Comparison of ENCODE assay signal across 12 mouse cellular contexts in genomic region chr2:28606601-28607340, GRCm38 (mm10). TPM values are rescaled to one million over a fixed set of nuclear protein-coding genes. Genes with fewer than 3 reads are reported as not detected.
A peak's percentile ranks its signal among the peaks of the same experiment; 100 is the strongest.
DNase-seq lines count a peak whose midpoint lies in the region; ATAC-seq and TF ChIP-seq lines count a peak whose summit lies in the region.
"Had no signal": no experiment of that assay in that cellular context is flagged by ENCODE, and none has a peak within 500 bp of the region (broad histone marks: within the 10 kb centered on the region; RNA-seq: fewer than 3 reads in every experiment).

No protein-coding gene starts in this region.

- H3K9me3 ChIP-seq in heart, postnatal 0 days (replicated peaks; ENCODE audit: control insufficient read depth, low read length): no peaks in the 10 kb centered on the region
- H3K9me3 ChIP-seq in CH12.LX (replicated peaks; ENCODE audit: low read length): no peaks in the 10 kb centered on the region
- H3K9me3 ChIP-seq in liver, embryonic 14.5 days (ENCODE audit: control insufficient read depth, low read length): no peaks in the 10 kb centered on the region
- H3K9me3 ChIP-seq: embryonic facial prominence, embryonic 12.5 days had no signal

- no peaks in the 10 kb centered on the region for H3K79me2 ChIP-seq in CH12.LX (replicated peaks; ENCODE audit: control insufficient read depth, extremely low read depth, insufficient read depth, poor library complexity, severe bottlenecking)

- ATAC-seq in heart, postnatal 0 days (ENCODE audit: insufficient read depth, low read depth): no peak
- no peak for ATAC-seq in liver, embryonic 14.5 days (ENCODE audit: insufficient read depth)

- in situ Hi-C loops in CH12.LX (cut with MboI; ENCODE audit: low pct_ligation_motif_present, low pct_unique_long_range_greater_than_20kb, low sequenced_read_pairs): no loop called here

- no peak for TF ChIP-seq POLR2A in CH12.LX (IDR thresholded peaks at IDR 0.05; ENCODE audit: low read depth, low read length)

- H3K4me1 ChIP-seq in heart, postnatal 0 days (ENCODE audit: control insufficient read depth, insufficient read depth): no peaks in the 10 kb centered on the region; the same call in 1 of the 2 replicates
- H3K4me1 ChIP-seq in CH12.LX (ENCODE audit: control insufficient read depth in 1 of 2, insufficient read depth in 2 of 2): peaks cover 0 to 11% of the 10 kb centered on the region in 2 experiments; a peak in 3 of 4 replicates
- H3K4me1 ChIP-seq in liver, embryonic 14.5 days (replicated peaks; ENCODE audit: control insufficient read depth in 2 of 2, insufficient read depth in 2 of 2, low read length in 1 of 2): peaks cover 51 to 63% of the 10 kb centered on the region in 2 experiments

- no peak overlapping the region for H3K4me2 ChIP-seq in heart, postnatal 0 days (ENCODE audit: low read depth, low read length)
- no peak overlapping the region for H3K4me2 ChIP-seq in CH12.LX (ENCODE audit: insufficient read depth, low read depth, poor library complexity, severe bottlenecking)
- no peak overlapping the region for H3K4me2 ChIP-seq in liver, embryonic 14.5 days (ENCODE audit: low read depth)
- H3K4me2 ChIP-seq: embryonic facial prominence, embryonic 12.5 days had no signal

- no peak for TF ChIP-seq RAD21 in CH12.LX (IDR thresholded peaks at IDR 0.05; ENCODE audit: low read depth, low read length)

- no peaks in the 10 kb centered on the region for H3K36me3 ChIP-seq in heart, postnatal 0 days (replicated peaks; ENCODE audit: control insufficient read depth, insufficient read depth, low read length)
- no peaks in the 10 kb centered on the region for H3K36me3 ChIP-seq in CH12.LX (replicated peaks in 1 of 2; ENCODE audit: control insufficient read depth in 1 of 2, insufficient read depth in 1 of 2, low read length in 1 of 2)
- peaks cover 37% of the 10 kb centered on the region for H3K36me3 ChIP-seq in liver, embryonic 14.5 days (replicated peaks; ENCODE audit: control insufficient read depth, insufficient read depth, low read depth)
- H3K36me3 ChIP-seq: embryonic facial prominence, embryonic 12.5 days had no signal

- no peaks in the 10 kb centered on the region for H3K27me3 ChIP-seq in heart, postnatal 0 days (ENCODE audit: control insufficient read depth, insufficient read depth, low read length)
- H3K27me3 ChIP-seq in CH12.LX (replicated peaks): peaks cover 15% of the 10 kb centered on the region
- H3K27me3 ChIP-seq in liver, embryonic 14.5 days (ENCODE audit: control insufficient read depth, insufficient read depth, low read length): no peaks in the 10 kb centered on the region
- H3K27me3 ChIP-seq: embryonic facial prominence, embryonic 12.5 days had no signal

- no peak for DNase-seq in heart, postnatal 0 days (ENCODE audit: low spot score)
- no peak for DNase-seq in heart, adult 18-20 months
- DNase-seq in CH12.LX (ENCODE audit: extremely low read depth): no peak
- peak; percentile 30 for DNase-seq in brain, adult 2 months (ENCODE audit: low read depth, low spot score)
- no peak for DNase-seq in liver, embryonic 14.5 days (ENCODE audit: low read depth in 3 of 3, low spot score in 3 of 3)
- no peak for DNase-seq in layer of hippocampus, adult 8-10 months (ENCODE audit: low spot score in 2 of 2)
- no peak for DNase-seq in kidney, adult 18-20 months
- DNase-seq: heart, postnatal 10 days; lung, postnatal 36 days had no signal

- WGBS in heart, postnatal 0 days: 59% methylated on average over 8 of the region's 8 CpGs
- WGBS in liver, embryonic 14.5 days (ENCODE audit: insufficient replicate concordance): 47% methylated on average over 8 of the region's 8 CpGs

- peak; percentile 14; the same call in 1 of the 2 replicates for TF ChIP-seq CTCF in heart, postnatal 0 days (IDR thresholded peaks at IDR 0.05; ENCODE audit: low read depth)
- TF ChIP-seq CTCF in CH12.LX (conservative IDR thresholded peaks at IDR 0.05 in 1 of 2, IDR thresholded peaks at IDR 0.05 in 1 of 2; ENCODE audit: low read depth in 2 of 2, low read length in 2 of 2): peak; percentile 42 to 62
- TF ChIP-seq CTCF in liver, embryonic 14.5 days (IDR thresholded peaks at IDR 0.05; ENCODE audit: low read depth): peak; percentile 69

- no peak for TF ChIP-seq EP300 in heart, postnatal 0 days (IDR thresholded peaks at IDR 0.05; ENCODE audit: low read depth)
- TF ChIP-seq EP300 in CH12.LX (IDR thresholded peaks at IDR 0.05; ENCODE audit: low read length): no peak
- no peak for TF ChIP-seq EP300 in liver, embryonic 14.5 days (IDR thresholded peaks at IDR 0.05; ENCODE audit: low read depth)

- no peak overlapping the region for H3K4me3 ChIP-seq in heart, postnatal 0 days (ENCODE audit: low read depth, low read length)
- H3K4me3 ChIP-seq in CH12.LX (replicated peaks in 1 of 3; ENCODE audit: low read depth in 2 of 3, low read length in 2 of 3, poor library complexity in 1 of 3): no peak overlapping the region
- no peak overlapping the region for H3K4me3 ChIP-seq in liver, embryonic 14.5 days (ENCODE audit: insufficient read depth in 1 of 2, low read depth in 2 of 2, low read length in 2 of 2)
- H3K4me3 ChIP-seq: embryonic facial prominence, embryonic 12.5 days had no signal

- no peak overlapping the region for H3K27ac ChIP-seq in heart, postnatal 0 days (ENCODE audit: low read depth)
- H3K27ac ChIP-seq in CH12.LX (ENCODE audit: insufficient read depth, low read depth): no peak overlapping the region
- peak overlapping the region; percentile 20 for H3K27ac ChIP-seq in liver, embryonic 14.5 days
- H3K27ac ChIP-seq: embryonic facial prominence, embryonic 12.5 days had no signal

- dilution Hi-C loops in CH12.LX (cut with MboI; ENCODE audit: extremely low pct_ligation_motif_present, extremely low pct_unique_long_range_greater_than_20kb, low sequenced_read_pairs): no loop called here

- H3K9ac ChIP-seq in heart, postnatal 0 days (replicated peaks; ENCODE audit: low read depth, low read length): no peak overlapping the region
- no peak overlapping the region for H3K9ac ChIP-seq in CH12.LX (ENCODE audit: insufficient read depth, low read depth)
- H3K9ac ChIP-seq in liver, embryonic 14.5 days (replicated peaks): peak overlapping the region; percentile 13; the same call in 1 of the 2 replicates
- H3K9ac ChIP-seq: embryonic facial prominence, embryonic 12.5 days had no signal

TF ChIP-seq in CH12.LX, 34 proteins besides CTCF, POLR2A, EP300 and RAD21:
- 0 out of 2 replicates have a peak, but pooled peaks have one; percentile 43 for TF ChIP-seq CHD2 (IDR thresholded peaks at IDR 0.05; ENCODE audit: low read length)
- TF ChIP-seq USF1 (IDR thresholded peaks at IDR 0.05; ENCODE audit: low read depth, low read length): no peak

RNA-seq across cellular contexts. Expression of gene Gfi1b, which starts 15.0 kb away (rescaled TPM):
- total RNA-seq in heart, postnatal 0 days (2014; rRNA removed; ENCODE audit: low replicate concordance): not detected in 2 replicates
- polyA plus RNA-seq in heart, postnatal 0 days (2015; fragmentation: Nextera tagmentation; extraction: Ambion mirVana): 0.23 TPM in 1 of 2 replicates, not detected in the other
- total RNA-seq in heart, adult 18-20 months (2021): not detected
- total RNA-seq in CH12.LX (2012; rRNA removed) (0.17 TPM in 1 of 2 replicates, not detected in the other), CH12.LX (2014; rRNA removed) (0.27 and 0.87 TPM in 2 replicates)
- 0.19 TPM in 1 of 2 replicates, not detected in the other for polyA plus RNA-seq in CH12.LX (2012; ENCODE audit: insufficient read length, low read depth)
- polyA plus RNA-seq in liver, embryonic 14.5 days (2012; rRNA removed): 72.5 and 86.9 TPM in 2 replicates
- 89.2 and 107 TPM in 2 replicates for polyA plus RNA-seq in liver, embryonic 14.5 days (2014; fragmentation: Nextera tagmentation; extraction: Ambion mirVana)
- total RNA-seq in layer of hippocampus, adult 8-10 months (2022): not detected
- total RNA-seq: heart, postnatal 10 days; left cerebral cortex, postnatal 14 days had no signal

RNA-seq across cellular contexts. Expression of gene Gtf3c5, which starts 23.2 kb away (rescaled TPM):
- total RNA-seq in heart, postnatal 0 days (2014; rRNA removed; ENCODE audit: low replicate concordance): 14.0 and 14.3 TPM in 2 replicates
- polyA plus RNA-seq in heart, postnatal 0 days (2015; fragmentation: Nextera tagmentation; extraction: Ambion mirVana): 12.4 and 12.7 TPM in 2 replicates
- 10 to 100 TPM in 1 of 2 experiments, 1 to 10 TPM in 1; 9.3 to 10.2 TPM for total RNA-seq in heart, adult 18-20 months (2021)
- total RNA-seq in CH12.LX (2012; rRNA removed) (12.5 and 15.1 TPM in 2 replicates), CH12.LX (2014; rRNA removed) (8.4 and 8.6 TPM in 2 replicates)
- 27.4 and 30.7 TPM in 2 replicates for polyA plus RNA-seq in CH12.LX (2012; ENCODE audit: insufficient read length, low read depth)
- 10.0 and 11.6 TPM in 2 replicates for polyA plus RNA-seq in liver, embryonic 14.5 days (2012; rRNA removed)
- polyA plus RNA-seq in liver, embryonic 14.5 days (2014; fragmentation: Nextera tagmentation; extraction: Ambion mirVana): 7.6 and 9.0 TPM in 2 replicates
- 10 to 100 TPM; 18.6 to 21.2 (median 19.5) TPM for total RNA-seq in layer of hippocampus, adult 8-10 months (2022)

RNA-seq across cellular contexts. Expression of gene Tsc1, which starts 34.3 kb away (rescaled TPM):
- 12.8 and 14.6 TPM in 2 replicates for total RNA-seq in heart, postnatal 0 days (2014; rRNA removed; ENCODE audit: low replicate concordance)
- polyA plus RNA-seq in heart, postnatal 0 days (2015; fragmentation: Nextera tagmentation; extraction: Ambion mirVana): 7.2 and 7.7 TPM in 2 replicates
- total RNA-seq in heart, adult 18-20 months (2021): 10 to 100 TPM; 26.6 to 28.4 TPM
- total RNA-seq in CH12.LX (2012; rRNA removed) (8.7 and 9.5 TPM in 2 replicates), CH12.LX (2014; rRNA removed) (7.6 and 8.1 TPM in 2 replicates)
- 12.2 and 13.4 TPM in 2 replicates for polyA plus RNA-seq in CH12.LX (2012; ENCODE audit: insufficient read length, low read depth)
- polyA plus RNA-seq in liver, embryonic 14.5 days (2012; rRNA removed): 4.5 and 5.4 TPM in 2 replicates
- polyA plus RNA-seq in liver, embryonic 14.5 days (2014; fragmentation: Nextera tagmentation; extraction: Ambion mirVana): 5.3 and 7.5 TPM in 2 replicates
- 10 to 100 TPM; 42.0 to 55.4 (median 49.8) TPM for total RNA-seq in layer of hippocampus, adult 8-10 months (2022)

RNA-seq across cellular contexts. Expression of gene Cel, which starts 43.6 kb away (rescaled TPM):
- total RNA-seq in heart, postnatal 0 days (2014; rRNA removed; ENCODE audit: low replicate concordance): not detected in 2 replicates
- polyA plus RNA-seq in heart, postnatal 0 days (2015; fragmentation: Nextera tagmentation; extraction: Ambion mirVana): not detected in 2 replicates
- total RNA-seq in heart, adult 18-20 months (2021): not detected
- not detected in 2 replicates for total RNA-seq in CH12.LX (2012; rRNA removed)
- total RNA-seq in CH12.LX (2014; rRNA removed): not detected in 2 replicates
- polyA plus RNA-seq in CH12.LX (2012; ENCODE audit: insufficient read length, low read depth): not detected in 2 replicates
- polyA plus RNA-seq in liver, embryonic 14.5 days (2012; rRNA removed): 0.10 and 0.19 TPM in 2 replicates
- polyA plus RNA-seq in liver, embryonic 14.5 days (2014; fragmentation: Nextera tagmentation; extraction: Ambion mirVana): 0.39 TPM in 1 of 2 replicates, not detected in the other
- not detected for total RNA-seq in layer of hippocampus, adult 8-10 months (2022)
- total RNA-seq: heart, postnatal 10 days; left cerebral cortex, postnatal 14 days had no signal
- polyA plus RNA-seq: embryonic facial prominence, embryonic 12.5 days; kidney, embryonic 16.5 days had no signal

Comparison
In these comparisons a context has a peak if more than half of its experiments do, and no peak if none do; other contexts are left out.
1. CTCF ChIP-seq: peak in every context shown above with its lines; median percentile 69 in liver, embryonic 14.5 days; 52 in CH12.LX; 14 in heart, postnatal 0 days.